Mouse (Mus musculus) C2C12 (cell line): ENCODE data around the gene Mre11a.

Experiments
- CEBPB ChIP-seq: IDR thresholded peaks from one replicate; pipeline ENCODE4 v1.6.1; 2011; ENCODE audit warnings: low read depth, mild to moderate bottlenecking, control low read depth, moderate library complexity
- CTCF ChIP-seq: IDR thresholded peaks from one replicate; pipeline ENCODE4 v1.5.1; 2011; ENCODE audit not compliant: control insufficient read depth, insufficient read depth, insufficient read length
- MAX ChIP-seq: IDR thresholded peaks from one replicate; pipeline ENCODE4 v1.6.1; 2011; ENCODE audit warnings: mild to moderate bottlenecking, control low read depth

DNA sequence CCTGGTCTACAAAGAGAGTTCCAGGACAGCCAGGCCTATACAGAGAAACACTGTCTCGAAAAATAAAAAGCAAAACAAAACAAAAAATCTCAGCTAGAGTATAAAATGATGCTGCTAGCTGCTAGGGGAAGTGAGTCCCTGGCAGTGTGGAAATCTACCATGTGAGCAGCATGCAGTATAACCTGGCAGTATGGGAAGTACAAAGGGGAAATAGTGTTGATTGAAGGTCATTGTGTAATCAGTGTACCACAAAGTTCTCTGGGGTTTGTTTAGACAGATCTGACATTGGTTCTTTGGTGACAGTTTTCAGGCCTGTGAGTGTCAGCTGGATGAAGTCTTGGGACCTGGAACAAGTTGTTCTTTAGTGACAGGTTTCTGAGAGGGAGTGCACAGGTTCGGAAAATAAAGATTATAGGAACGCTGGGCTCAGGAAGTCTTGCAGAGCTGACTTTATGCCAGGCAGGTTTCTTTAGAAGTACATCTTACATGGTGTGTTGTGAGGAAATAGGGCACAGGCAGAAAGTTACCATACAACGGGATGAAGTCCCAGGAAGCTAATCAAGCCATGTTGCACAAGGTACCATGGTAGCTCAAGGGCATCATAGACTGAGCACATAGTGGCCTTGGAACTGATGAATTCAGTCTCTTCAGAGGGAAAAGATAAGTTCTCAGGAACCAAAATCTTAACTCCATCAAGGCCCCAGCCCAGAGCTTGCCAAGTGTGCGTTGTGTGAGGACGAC, 51.1 kb downstream of the Mre11a start:
- TF ChIP-seq CEBPB (no peak), CTCF (no peak), MAX (no peak)
